Mouse (Mus musculus) cortical plate, adult 2 months (tissue): Measurements from ENCODE around the gene Kbtbd3. TPM values are rescaled to one million over a fixed set of nuclear protein-coding genes. Genes with fewer than 3 reads are reported as not detected.

Source experiments
- H3K27ac ChIP-seq: fragments of 200-500 bp; 2 replicates; pipeline ENCODE4 v1.5.1; 2012; ENCODE audit warnings: low read length, control low read depth, inconsistent platforms; ENCODE audit not compliant: insufficient read depth
- H3K4me1 ChIP-seq: fragments of 200-500 bp; 2 replicates; pipeline ENCODE4 v1.6.1; 2011; ENCODE audit warnings: low read length; ENCODE audit not compliant: control insufficient read depth, insufficient read depth
- H3K4me3 ChIP-seq: fragments of 200-500 bp; 2 replicates; pipeline ENCODE4 v1.5.1; 2011; ENCODE audit warnings: mild to moderate bottlenecking, low read length, control low read depth; ENCODE audit not compliant: insufficient read depth
- CTCF ChIP-seq: fragments of 200-500 bp; IDR thresholded peaks from 2 replicates; pipeline ENCODE4 v1.5.1; 2011; ENCODE audit warnings: mild to moderate bottlenecking, control low read depth, low read length; ENCODE audit not compliant: insufficient read depth; ENCODE audit errors: extremely low read depth
- POLR2A ChIP-seq: fragments of 200-500 bp; IDR thresholded peaks from 2 replicates; pipeline ENCODE4 v1.6.1; 2011; ENCODE audit warnings: mild to moderate bottlenecking, low read length, control low read depth; ENCODE audit not compliant: insufficient read depth; ENCODE audit errors: extremely low read depth
- polyA plus RNA-seq: library from polyadenylated mRNA; depleted of rRNA; stranded (reverse); fragments of >200 nt; gene quantifications from 2 replicates; pipeline ENCODE4 v1.2.3, GENCODE M21; 2012; rRNA removed

Kbtbd3 gene
- polyA plus RNA-seq, 1 experiment = 5.0 TPM

DNA sequence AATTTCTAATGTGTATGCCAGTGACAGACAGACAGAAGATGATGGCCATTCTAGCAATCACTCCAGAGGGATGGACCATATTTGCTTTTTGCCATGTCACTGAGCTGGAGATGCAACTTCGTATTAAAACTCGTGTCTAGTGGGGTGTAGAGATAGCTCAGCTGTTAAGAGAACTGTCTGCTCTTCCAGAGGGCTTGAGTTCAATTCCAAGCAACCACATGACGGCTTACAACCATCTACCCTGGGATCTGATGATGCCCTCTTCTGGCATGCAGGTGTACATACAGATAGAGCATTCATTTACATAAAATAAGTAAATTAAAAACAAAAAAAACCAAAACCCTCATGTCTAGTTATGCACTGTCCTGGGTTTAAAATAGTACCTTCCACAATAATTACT lies 1.5 kb downstream of the Kbtbd3 start:
- Histone ChIP-seq H3K4me3 (peak overlapping the region; percentile 80; the same call in 1 of the 2 replicates), H3K27ac (no peak overlapping the region), H3K4me1 (peaks cover 5% of the 10 kb centered on the region; the same call in 1 of the 2 replicates)
- TF ChIP-seq POLR2A = no peak
- no peak for TF ChIP-seq CTCF

- Histone ChIP-seq H3K27ac (no peak overlapping the region), H3K4me1 (peaks cover 4% of the 10 kb centered on the region; the same call in 1 of the 2 replicates), H3K4me3 (no peak overlapping the region)
- TF ChIP-seq POLR2A = no peak
- no peak for TF ChIP-seq CTCF
Measured at GRCm38 (mm10) chr9:4313946-4314345, 4.3 kb downstream of the Kbtbd3 start.

GRCm38 (mm10) chr9:4315746-4316145 lies 6.1 kb downstream of the Kbtbd3 start:
- H3K4me3 ChIP-seq = no peak overlapping the region
- TF ChIP-seq POLR2A = no peak
- no peak for TF ChIP-seq CTCF
- H3K4me1 ChIP-seq = peaks cover 2% of the 10 kb centered on the region; the same call in 1 of the 2 replicates
- H3K27ac ChIP-seq = no peak overlapping the region

GRCm38 (mm10) chr9:4318939-4319721 lies 9.5 kb downstream of the Kbtbd3 start:
- Histone ChIP-seq H3K4me3 (no peak overlapping the region), H3K4me1 (no peaks in the 10 kb centered on the region)
- no peak for TF ChIP-seq POLR2A
- TF ChIP-seq CTCF = no peak

GRCm38 (mm10) chr9:4353163-4353562 lies 43.5 kb downstream of the Kbtbd3 start:
- no peaks in the 10 kb centered on the region for H3K4me1 ChIP-seq
- H3K27ac ChIP-seq = no peak overlapping the region
- TF ChIP-seq CTCF (no peak), POLR2A (no peak)
- H3K4me3 ChIP-seq = no peak overlapping the region

More at GRCm38 (mm10) chr9:4318939-4319721, 9.5 kb downstream of the Kbtbd3 start:
- H3K27ac ChIP-seq = no peak overlapping the region

GRCm38 (mm10) chr9:4375828-4376639 lies 66.4 kb downstream of the Kbtbd3 start, which contains the start of gene Msantd4:
Gene Msantd4, plus strand, starts transcription at chr9:4376562.
- H3K4me3 ChIP-seq = peak within 1 kb of the TSS; percentile 55
- TF ChIP-seq CTCF (no peak), POLR2A (peak; percentile 97)
- H3K27ac ChIP-seq = peak within 1 kb of the TSS; percentile 30
- H3K4me1 ChIP-seq = no peaks in the 10 kb centered on the region; the same call in 1 of the 2 replicates

- TF ChIP-seq POLR2A = no peak
- TF ChIP-seq CTCF = no peak
- Histone ChIP-seq H3K4me1 (no peaks in the 10 kb centered on the region; the same call in 1 of the 2 replicates), H3K4me3 (peak overlapping the region; percentile 55), H3K27ac (no peak overlapping the region)
Measured at GRCm38 (mm10) chr9:4376640-4377120, 67.0 kb downstream of the Kbtbd3 start.

Other genes with a start within 250 kb of the Kbtbd3 start
- gene Aasdhppt, start 362 bp upstream of the Kbtbd3 start, polyA plus RNA-seq = 10.7 and 11.8 TPM in 2 replicates
- gene Msantd4, start 66.7 kb downstream of the Kbtbd3 start, polyA plus RNA-seq = 33.4 and 34.1 TPM in 2 replicates